Mouse (Mus musculus): ENCODE data around the gene Ly6g6f. TPM values are rescaled to one million over a fixed set of nuclear protein-coding genes. Genes with fewer than 3 reads are reported as not detected.

Ly6g6f gene
- polyA plus RNA-seq, 1 experiment, result 1.2 TPM

GRCm38 (mm10) chr17:35121143-35121799 is 35.9 kb upstream of the Ly6g6f start, which contains the start of gene Gpank1:
Gpank1 (plus strand) TSS chr17:35121455.
- Histone ChIP-seq H3K4me1 (ENCODE audit: control insufficient read depth, insufficient read depth, low read length) (peaks cover 13% of the 10 kb centered on the region), H3K4me3 (ENCODE audit: control insufficient read depth, low read depth, low read length) (peak within 1 kb of the TSS; percentile 96), H3K27ac (ENCODE audit: control insufficient read depth, insufficient read depth, low read depth, low read length) (peak within 1 kb of the TSS; percentile 97), H3K36me3 (ENCODE audit: control insufficient read depth, insufficient read depth, low read length) (no peaks in the 10 kb centered on the region; the same call in none of the 2 replicates), H3K27me3 (ENCODE audit: control insufficient read depth, insufficient read depth, low read length) (no peaks in the 10 kb centered on the region)
- TF ChIP-seq CTCF (IDR thresholded peaks at IDR 0.05; ENCODE audit: control insufficient read depth, insufficient read depth, insufficient replicate concordance, low read depth, low read length), result no peak; the same call in 1 of the 2 replicates
- TF ChIP-seq POLR2A (IDR thresholded peaks at IDR 0.05; ENCODE audit: control insufficient read depth, low read depth, low read length), result peak; percentile 76

- no peak for TF ChIP-seq POLR2A (IDR thresholded peaks at IDR 0.05; ENCODE audit: control insufficient read depth, low read depth, low read length)
- no peak for TF ChIP-seq CTCF (IDR thresholded peaks at IDR 0.05; ENCODE audit: control insufficient read depth, insufficient read depth, insufficient replicate concordance, low read depth, low read length)
- peaks cover 9% of the 10 kb centered on the region for H3K4me1 ChIP-seq (ENCODE audit: control insufficient read depth, insufficient read depth, low read length)
- H3K36me3 ChIP-seq (ENCODE audit: control insufficient read depth, insufficient read depth, low read length), result no peaks in the 10 kb centered on the region; the same call in none of the 2 replicates
- H3K27me3 ChIP-seq (ENCODE audit: control insufficient read depth, insufficient read depth, low read length), result no peaks in the 10 kb centered on the region
- H3K4me3 ChIP-seq (ENCODE audit: control insufficient read depth, low read depth, low read length), result peak overlapping the region; percentile 96
- H3K27ac ChIP-seq (ENCODE audit: control insufficient read depth, insufficient read depth, low read depth, low read length), result peak overlapping the region; percentile 79
These were observed 35.3 kb upstream of the Ly6g6f start for GRCm38 (mm10) chr17:35120745-35121142.

GRCm38 (mm10) chr17:35115046-35116019 is 29.9 kb upstream of the Ly6g6f start, which contains the start of gene Ly6g5b:
Ly6g5b (minus strand) TSS chr17:35115428.
- H3K36me3 ChIP-seq (ENCODE audit: control insufficient read depth, insufficient read depth, low read length), result no peaks in the 10 kb centered on the region; the same call in 1 of the 2 replicates
- 0 out of 2 replicates have a peak, but pooled peaks have one; percentile 9 for TF ChIP-seq CTCF (IDR thresholded peaks at IDR 0.05; ENCODE audit: control insufficient read depth, insufficient read depth, insufficient replicate concordance, low read depth, low read length)
- TF ChIP-seq POLR2A (IDR thresholded peaks at IDR 0.05; ENCODE audit: control insufficient read depth, low read depth, low read length), result no peak

GRCm38 (mm10) chr17:35111774-35112173 is 26.4 kb upstream of the Ly6g6f start:
- TF ChIP-seq POLR2A (IDR thresholded peaks at IDR 0.05; ENCODE audit: control insufficient read depth, low read depth, low read length) (no peak), CTCF (IDR thresholded peaks at IDR 0.05; ENCODE audit: control insufficient read depth, insufficient read depth, insufficient replicate concordance, low read depth, low read length) (no peak)
- Histone ChIP-seq H3K36me3 (ENCODE audit: control insufficient read depth, insufficient read depth, low read length) (no peaks in the 10 kb centered on the region), H3K27ac (ENCODE audit: control insufficient read depth, insufficient read depth, low read depth, low read length) (no peak overlapping the region), H3K27me3 (ENCODE audit: control insufficient read depth, insufficient read depth, low read length) (no peaks in the 10 kb centered on the region), H3K4me3 (ENCODE audit: control insufficient read depth, low read depth, low read length) (no peak overlapping the region), H3K4me1 (ENCODE audit: control insufficient read depth, insufficient read depth, low read length) (peaks cover 5% of the 10 kb centered on the region)

More at GRCm38 (mm10) chr17:35115046-35116019, 29.9 kb upstream of the Ly6g6f start, which contains the start of gene Ly6g5b:
- no peak within 1 kb of the TSS for H3K4me3 ChIP-seq (ENCODE audit: control insufficient read depth, low read depth, low read length)
- no peaks in the 10 kb centered on the region for H3K27me3 ChIP-seq (ENCODE audit: control insufficient read depth, insufficient read depth, low read length)
- H3K27ac ChIP-seq (ENCODE audit: control insufficient read depth, insufficient read depth, low read depth, low read length), result no peak within 1 kb of the TSS
- H3K4me1 ChIP-seq (ENCODE audit: control insufficient read depth, insufficient read depth, low read length), result peaks cover 5% of the 10 kb centered on the region

- H3K36me3 ChIP-seq (ENCODE audit: control insufficient read depth, insufficient read depth, low read length), result no peaks in the 10 kb centered on the region
- H3K27ac ChIP-seq (ENCODE audit: control insufficient read depth, insufficient read depth, low read depth, low read length), result no peak within 1 kb of the TSS
- TF ChIP-seq POLR2A (IDR thresholded peaks at IDR 0.05; ENCODE audit: control insufficient read depth, low read depth, low read length) (no peak), CTCF (IDR thresholded peaks at IDR 0.05; ENCODE audit: control insufficient read depth, insufficient read depth, insufficient replicate concordance, low read depth, low read length) (no peak)
- no peaks in the 10 kb centered on the region for H3K27me3 ChIP-seq (ENCODE audit: control insufficient read depth, insufficient read depth, low read length)
- no peak within 1 kb of the TSS for H3K4me3 ChIP-seq (ENCODE audit: control insufficient read depth, low read depth, low read length)
- peaks cover 5% of the 10 kb centered on the region for H3K4me1 ChIP-seq (ENCODE audit: control insufficient read depth, insufficient read depth, low read length)
These were observed 22.7 kb upstream of the Ly6g6f start, which contains the start of gene Ly6g5c for GRCm38 (mm10) chr17:35108097-35108496. Ly6g5c (plus strand) TSS chr17:35108279.

GRCm38 (mm10) chr17:35106522-35106921 is 21.1 kb upstream of the Ly6g6f start:
- no peaks in the 10 kb centered on the region; the same call in 1 of the 2 replicates for H3K36me3 ChIP-seq (ENCODE audit: control insufficient read depth, insufficient read depth, low read length)
- peaks cover 5% of the 10 kb centered on the region for H3K4me1 ChIP-seq (ENCODE audit: control insufficient read depth, insufficient read depth, low read length)
- H3K27me3 ChIP-seq (ENCODE audit: control insufficient read depth, insufficient read depth, low read length), result no peaks in the 10 kb centered on the region
- TF ChIP-seq CTCF (IDR thresholded peaks at IDR 0.05; ENCODE audit: control insufficient read depth, insufficient read depth, insufficient replicate concordance, low read depth, low read length) (no peak), POLR2A (IDR thresholded peaks at IDR 0.05; ENCODE audit: control insufficient read depth, low read depth, low read length) (no peak)
- H3K27ac ChIP-seq (ENCODE audit: control insufficient read depth, insufficient read depth, low read depth, low read length), result no peak overlapping the region
- H3K4me3 ChIP-seq (ENCODE audit: control insufficient read depth, low read depth, low read length), result no peak overlapping the region

Measured in testis, adult 2 months (tissue).